Mouse (Mus musculus) limb, embryonic 13.5 days (tissue): Measurements from ENCODE around the gene Olfr31. TPM values are rescaled to one million over a fixed set of nuclear protein-coding genes. Genes with fewer than 3 reads are reported as not detected.

Experiments
- ATAC-seq: fragments of 200-750 bp; cut with Nextera tagmentation; 2 replicates; pipeline ENCODE4 v1.8.0; 2017; ENCODE audit warnings: low read depth, moderate number of reproducible peaks, moderate TSS enrichment; ENCODE audit not compliant: low FRiP score
- H3K27ac ChIP-seq: fragments of 300-500 bp; sonication (generic); 2 replicates; pipeline ENCODE4 v1.5.1; 2015; ENCODE audit warnings: inconsistent platforms, mild to moderate bottlenecking, moderate library complexity
- H3K27me3 ChIP-seq: fragments of 300-500 bp; sonication (generic); 2 replicates; pipeline ENCODE4 v1.6.1; 2015; ENCODE audit warnings: mild to moderate bottlenecking, inconsistent platforms
- H3K36me3 ChIP-seq: fragments of 300-500 bp; sonication (generic); 2 replicates; pipeline ENCODE4 v1.6.1; 2015; ENCODE audit warnings: inconsistent platforms, mild to moderate bottlenecking, moderate library complexity
- H3K4me1 ChIP-seq: fragments of 300-500 bp; sonication (generic); 2 replicates; pipeline ENCODE4 v1.6.1; 2015; ENCODE audit warnings: inconsistent platforms
- H3K4me2 ChIP-seq: fragments of 300-500 bp; sonication (generic); replicated peaks from 2 replicates; pipeline ENCODE4 v1.6.1; 2015; ENCODE audit warnings: inconsistent platforms, mild to moderate bottlenecking, moderate library complexity
- H3K4me3 ChIP-seq: fragments of 300-500 bp; sonication (generic); 2 replicates; pipeline ENCODE4 v1.5.1; 2015; ENCODE audit warnings: moderate library complexity, mild to moderate bottlenecking, inconsistent platforms
- H3K9ac ChIP-seq: fragments of 300-500 bp; sonication (generic); 2 replicates; pipeline ENCODE4 v1.6.1; 2015; ENCODE audit warnings: mild to moderate bottlenecking, inconsistent platforms
- H3K9me3 ChIP-seq: fragments of 300-500 bp; sonication (generic); 2 replicates; pipeline ENCODE4 v1.6.1; 2016; ENCODE audit warnings: inconsistent platforms
- WGBS: fragments of 180-500 bp; shearing (Covaris S2); methylation state at CpG from one replicate; pipeline ENCODE4 v1.1.7; 2015; 5-methylcytosine and 5-hydroxymethylcytosine counted together
- polyA plus RNA-seq: library from polyadenylated mRNA; unstranded; fragments of >200 nt; fragmentation: Nextera tagmentation; extraction: Ambion mirVana; gene quantifications from 2 replicates; pipeline ENCODE4 v1.2.1, GENCODE M21; 2015

Gene Olfr31
- polyA plus RNA-seq, 1 experiment from 2014 or later = not detected

DNA sequence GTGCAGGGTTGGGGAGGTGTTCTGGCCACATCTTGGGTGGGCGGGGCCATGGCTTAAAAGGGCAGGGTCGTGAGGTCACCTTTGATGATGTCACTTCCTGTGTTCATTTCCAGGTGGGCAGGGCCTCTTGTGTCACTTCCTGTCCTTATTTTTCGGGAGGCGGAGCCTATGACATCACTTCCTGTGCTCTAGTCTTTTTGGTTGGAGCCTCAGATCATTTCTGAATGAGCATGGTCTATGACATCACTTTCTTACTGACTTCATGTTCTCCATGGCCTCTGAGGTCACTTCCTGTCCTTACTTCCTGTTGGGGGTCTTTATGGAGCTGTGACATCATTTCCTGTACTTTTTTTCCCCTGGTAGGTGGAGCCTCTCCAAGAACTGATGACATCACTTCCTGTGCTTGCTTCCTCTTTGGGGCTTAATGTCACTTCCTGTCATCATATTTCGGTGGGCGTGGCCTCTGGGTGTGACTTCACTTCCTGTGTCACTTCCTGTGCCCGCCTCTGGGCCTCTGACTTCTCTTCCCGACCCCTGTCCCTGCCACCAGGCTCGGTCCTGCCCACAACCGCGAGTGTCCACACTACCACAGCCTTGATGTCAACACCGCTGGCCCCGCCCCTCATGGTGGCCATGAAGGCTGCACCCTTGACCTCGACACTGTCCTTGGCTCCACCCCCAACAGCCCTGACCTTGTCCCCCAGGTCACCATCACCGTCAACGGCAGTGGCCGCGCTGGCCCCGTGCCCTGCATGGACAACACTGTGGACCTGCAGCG, 27.0 kb downstream of the Olfr31 start:
- Histone ChIP-seq H3K4me1 (no peaks in the 10 kb centered on the region), H3K36me3 (peaks cover 44% of the 10 kb centered on the region), H3K9ac (no peak overlapping the region), H3K27me3 (no peaks in the 10 kb centered on the region), H3K27ac (no peak overlapping the region), H3K4me3 (no peak overlapping the region), H3K4me2 (no peak overlapping the region), H3K9me3 (peaks cover 62% of the 10 kb centered on the region)
- WGBS = 97% methylated on average over 20 of the region's 20 CpGs
- no peak for ATAC-seq

DNA sequence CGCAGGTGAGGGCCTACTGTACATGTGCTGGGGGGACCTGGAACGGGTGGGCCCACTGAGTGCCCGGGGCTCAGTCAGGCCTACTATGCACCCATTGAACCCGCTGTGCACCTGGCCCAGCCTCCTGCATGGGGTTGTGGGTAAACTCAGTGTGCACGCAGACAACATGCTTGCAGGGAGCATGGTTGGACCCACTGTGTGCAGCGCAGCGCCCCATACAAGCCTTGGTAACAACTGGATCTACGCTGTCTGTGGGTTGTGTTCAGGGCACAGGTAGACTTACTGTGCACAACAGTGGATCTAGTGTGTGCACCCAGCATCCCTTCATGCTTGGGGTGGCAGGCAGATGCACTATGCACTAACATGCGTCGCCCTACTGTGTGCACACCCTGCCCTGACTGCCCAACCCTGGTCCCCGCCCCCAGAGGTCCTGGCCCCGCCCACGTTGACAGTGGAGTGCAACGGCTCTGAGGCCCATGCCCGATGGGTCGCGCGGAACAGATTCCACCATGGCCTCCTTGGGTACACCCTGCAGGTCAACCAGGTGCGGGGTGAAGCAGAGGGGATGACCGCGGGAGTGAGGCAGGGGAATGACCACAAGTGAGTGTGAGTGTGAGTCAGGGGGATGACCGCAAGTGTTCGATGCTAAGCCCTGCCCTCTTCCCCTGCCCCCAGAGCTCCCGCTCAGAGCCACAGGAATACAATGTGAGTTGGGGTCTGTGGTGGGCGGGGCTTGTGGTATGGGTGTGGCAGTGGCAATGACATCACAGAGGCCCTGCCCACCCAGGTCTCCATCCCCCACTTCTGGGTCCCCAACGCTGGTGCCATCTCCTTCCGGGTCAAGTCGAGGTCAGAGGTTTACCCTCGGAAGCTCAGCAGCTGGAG, 27.9 kb downstream of the Olfr31 start:
- no peak for ATAC-seq
- Histone ChIP-seq H3K4me2 (no peak overlapping the region), H3K4me3 (no peak overlapping the region), H3K36me3 (peaks cover 45% of the 10 kb centered on the region), H3K9ac (no peak overlapping the region), H3K9me3 (peaks cover 71% of the 10 kb centered on the region), H3K27ac (no peak overlapping the region), H3K4me1 (no peaks in the 10 kb centered on the region), H3K27me3 (no peaks in the 10 kb centered on the region)
- 95% methylated on average over 29 of the region's 29 CpGs for WGBS

DNA sequence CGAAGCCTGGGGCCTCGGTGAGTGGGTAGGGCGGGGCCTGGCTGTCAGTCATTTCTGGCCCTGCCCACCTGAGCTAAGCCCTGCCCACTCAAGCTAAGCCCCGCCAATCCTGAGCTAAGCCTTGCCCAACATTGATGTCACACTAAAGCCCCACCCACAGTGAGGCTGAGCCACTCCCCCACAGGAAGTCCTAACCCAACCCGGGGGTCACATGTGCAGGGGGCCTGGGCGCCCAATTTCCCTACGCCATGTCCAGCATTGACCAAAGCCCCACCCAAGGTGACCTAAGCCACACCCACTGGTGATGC, 28.5 kb downstream of the Olfr31 start:
- Histone ChIP-seq H3K36me3 (peaks cover 47% of the 10 kb centered on the region), H3K9ac (no peak overlapping the region), H3K4me2 (no peak overlapping the region), H3K27ac (no peak overlapping the region), H3K27me3 (no peaks in the 10 kb centered on the region), H3K4me1 (no peaks in the 10 kb centered on the region), H3K4me3 (no peak overlapping the region), H3K9me3 (peaks cover 73% of the 10 kb centered on the region)
- ATAC-seq = no peak
- over 99% methylated on average over 7 of the region's 7 CpGs for WGBS

- no peak overlapping the region for H3K4me2 ChIP-seq
- WGBS = 97% methylated on average over 9 of the region's 9 CpGs
- no peaks in the 10 kb centered on the region for H3K27me3 ChIP-seq
- no peak for ATAC-seq
- H3K9me3 ChIP-seq = peaks cover 70% of the 10 kb centered on the region
- peaks cover 47% of the 10 kb centered on the region for H3K36me3 ChIP-seq
- H3K9ac ChIP-seq = no peak overlapping the region
- no peak overlapping the region for H3K4me3 ChIP-seq
- no peak overlapping the region for H3K27ac ChIP-seq
- H3K4me1 ChIP-seq = no peaks in the 10 kb centered on the region
Observed at GRCm38 (mm10) chr14:14351721-14352590, 29.3 kb downstream of the Olfr31 start.

DNA sequence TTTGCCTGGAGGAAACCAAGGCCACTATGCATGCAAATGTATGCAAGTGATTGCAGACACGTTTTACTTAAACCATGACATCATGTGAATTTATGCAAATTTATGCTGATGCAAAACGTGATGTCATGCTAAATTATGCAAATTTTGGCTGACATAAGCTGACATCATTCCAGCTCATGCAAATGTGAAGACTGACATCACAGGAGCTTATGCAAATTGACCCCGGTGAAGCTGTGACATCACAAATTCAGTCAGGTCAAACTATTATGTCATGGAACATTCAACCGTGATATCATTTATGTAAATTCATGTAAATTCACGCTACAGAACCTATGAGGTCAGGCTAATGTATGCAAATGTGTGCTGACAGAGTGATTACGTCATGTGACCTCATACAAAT, 30.0 kb downstream of the Olfr31 start:
- Histone ChIP-seq H3K9me3 (peaks cover 63% of the 10 kb centered on the region), H3K4me1 (no peaks in the 10 kb centered on the region), H3K27me3 (no peaks in the 10 kb centered on the region), H3K4me2 (no peak overlapping the region), H3K4me3 (no peak overlapping the region), H3K9ac (no peak overlapping the region), H3K36me3 (peaks cover 41% of the 10 kb centered on the region), H3K27ac (no peak overlapping the region)
- WGBS = 86% methylated on average over 6 of the region's 6 CpGs
- ATAC-seq = no peak

GRCm38 (mm10) chr14:14353081-14353732, 30.6 kb downstream of the Olfr31 start:
- H3K4me2 ChIP-seq = no peak overlapping the region
- no peak overlapping the region for H3K27ac ChIP-seq
- 96% methylated on average over 7 of the region's 7 CpGs for WGBS
- H3K9me3 ChIP-seq = peaks cover 57% of the 10 kb centered on the region
- H3K27me3 ChIP-seq = no peaks in the 10 kb centered on the region
- ATAC-seq = no peak
- peaks cover 35% of the 10 kb centered on the region for H3K36me3 ChIP-seq
- H3K9ac ChIP-seq = no peak overlapping the region
- H3K4me1 ChIP-seq = no peaks in the 10 kb centered on the region
- no peak overlapping the region for H3K4me3 ChIP-seq

DNA sequence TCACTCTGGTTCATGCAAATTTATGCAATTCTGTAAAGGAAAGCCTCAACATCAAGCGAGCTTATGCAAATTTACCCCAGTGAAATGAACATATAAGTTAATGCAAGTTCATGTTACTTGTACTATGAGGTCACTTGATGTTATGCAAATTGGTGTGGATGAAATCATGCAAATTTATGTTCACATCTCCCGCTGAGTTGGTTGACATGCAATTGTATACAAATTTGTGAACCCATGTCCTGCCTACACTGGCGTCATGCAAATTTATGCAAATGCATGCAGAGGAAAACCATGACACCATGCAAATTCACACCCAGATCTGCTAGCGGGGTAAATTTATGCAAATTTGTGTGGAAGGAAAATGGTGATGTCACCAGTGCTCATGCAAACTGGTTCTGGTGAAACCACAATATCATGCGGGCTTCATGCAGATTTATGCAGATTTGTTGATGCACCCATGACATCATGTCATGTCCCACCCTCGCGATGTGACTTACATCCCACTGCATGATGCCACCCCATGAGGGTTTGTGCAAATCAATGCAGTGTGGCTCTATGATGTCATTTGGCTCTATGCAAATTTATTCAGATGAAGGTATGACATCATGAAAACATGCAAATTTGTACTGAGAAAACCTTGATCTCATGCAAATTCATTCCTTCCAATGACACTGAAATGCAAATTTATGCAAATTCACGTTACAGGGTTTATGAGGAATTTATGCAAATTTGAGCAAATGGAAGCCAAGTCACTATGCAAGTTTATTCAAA, 31.3 kb downstream of the Olfr31 start:
- no peak for ATAC-seq
- no peaks in the 10 kb centered on the region for H3K4me1 ChIP-seq
- no peak overlapping the region for H3K4me3 ChIP-seq
- no peak overlapping the region for H3K27ac ChIP-seq
- H3K27me3 ChIP-seq = no peaks in the 10 kb centered on the region
- H3K36me3 ChIP-seq = peaks cover 31% of the 10 kb centered on the region
- no peak overlapping the region for H3K9ac ChIP-seq
- peaks cover 50% of the 10 kb centered on the region for H3K9me3 ChIP-seq
- no peak overlapping the region for H3K4me2 ChIP-seq
- WGBS = 92% methylated on average over 8 of the region's 8 CpGs

- Histone ChIP-seq H3K9ac (no peak overlapping the region), H3K4me2 (no peak overlapping the region), H3K36me3 (peaks cover 22% of the 10 kb centered on the region), H3K27ac (no peak overlapping the region), H3K4me1 (no peaks in the 10 kb centered on the region), H3K4me3 (no peak overlapping the region), H3K27me3 (no peaks in the 10 kb centered on the region), H3K9me3 (peaks cover 42% of the 10 kb centered on the region)
- 97% methylated on average over 13 of the region's 13 CpGs for WGBS
- no peak for ATAC-seq
Observed at GRCm38 (mm10) chr14:14354511-14355359, 32.1 kb downstream of the Olfr31 start.

DNA sequence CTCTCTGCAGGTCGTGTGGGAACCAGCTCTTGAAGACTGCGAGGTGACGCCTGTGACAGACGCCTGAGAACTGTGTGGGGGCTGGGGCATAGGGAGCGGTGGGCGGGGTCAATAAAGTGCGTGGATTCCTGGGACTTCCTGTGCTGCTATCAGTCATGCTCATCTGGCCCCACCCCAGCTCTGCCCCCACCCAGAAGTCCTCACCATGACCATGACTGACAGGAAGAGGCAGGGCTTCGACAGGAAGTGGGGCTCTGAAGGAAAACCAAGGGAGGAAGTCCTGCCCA, 32.7 kb downstream of the Olfr31 start:
- 89% methylated on average over 8 of the region's 8 CpGs for WGBS
- Histone ChIP-seq H3K4me3 (no peak overlapping the region), H3K4me1 (no peaks in the 10 kb centered on the region), H3K4me2 (no peak overlapping the region), H3K27me3 (no peaks in the 10 kb centered on the region), H3K27ac (no peak overlapping the region), H3K9ac (no peak overlapping the region), H3K9me3 (peaks cover 36% of the 10 kb centered on the region), H3K36me3 (peaks cover 17% of the 10 kb centered on the region)
- ATAC-seq = 0 out of 2 replicates have a peak, but pooled peaks have one; percentile 25
